Mouse (Mus musculus) intestine, embryonic 15.5 days (tissue): ENCODE data around the gene Rbm4. TPM values are rescaled to one million over a fixed set of nuclear protein-coding genes. Genes with fewer than 3 reads are reported as not detected.
A peak's percentile ranks its signal among the peaks of the same experiment; 100 is the strongest.

Source experiments
- ATAC-seq: fragments of 200-750 bp; cut with Nextera tagmentation; 2 replicates; pipeline ENCODE4 v1.8.0; 2017; ENCODE audit warnings: moderate TSS enrichment, moderate library complexity
- H3K27ac ChIP-seq: fragments of 300-500 bp; sonication (generic); 2 replicates; pipeline ENCODE4 v1.5.1; 2015; ENCODE audit warnings: mild to moderate bottlenecking, inconsistent platforms
- H3K27me3 ChIP-seq: fragments of 300-500 bp; sonication (generic); replicated peaks from 2 replicates; pipeline ENCODE4 v1.6.1; 2015; ENCODE audit warnings: inconsistent platforms
- H3K36me3 ChIP-seq: fragments of 300-500 bp; sonication (generic); 2 replicates; pipeline ENCODE4 v1.6.1; 2015; ENCODE audit warnings: inconsistent platforms
- H3K4me1 ChIP-seq: fragments of 300-500 bp; sonication (generic); replicated peaks from 2 replicates; pipeline ENCODE4 v1.6.1; 2015; ENCODE audit warnings: inconsistent platforms
- H3K4me2 ChIP-seq: fragments of 300-500 bp; sonication (generic); replicated peaks from 2 replicates; pipeline ENCODE4 v1.6.1; 2015; ENCODE audit warnings: mild to moderate bottlenecking, inconsistent platforms
- H3K4me3 ChIP-seq: fragments of 300-500 bp; sonication (generic); replicated peaks from 2 replicates; pipeline ENCODE4 v1.5.1; 2015; ENCODE audit warnings: inconsistent platforms
- H3K9ac ChIP-seq: fragments of 300-500 bp; sonication (generic); 2 replicates; pipeline ENCODE4 v1.6.1; 2015; ENCODE audit warnings: inconsistent platforms
- H3K9me3 ChIP-seq: fragments of 300-500 bp; sonication (generic); 2 replicates; pipeline ENCODE4 v1.6.1; 2016; ENCODE audit warnings: inconsistent platforms
- WGBS: fragments of 180-500 bp; shearing (Covaris S2); methylation state at CpG from one replicate; pipeline ENCODE4 v1.1.7; 2015; 5-methylcytosine and 5-hydroxymethylcytosine counted together
- polyA plus RNA-seq: library from polyadenylated mRNA; unstranded; fragments of >200 nt; fragmentation: Nextera tagmentation; extraction: Ambion mirVana; gene quantifications from 2 replicates; pipeline ENCODE4 v1.2.1, GENCODE M21; 2015

Gene Rbm4
- polyA plus RNA-seq = 43.8 and 51.0 TPM in 2 replicates

DNA sequence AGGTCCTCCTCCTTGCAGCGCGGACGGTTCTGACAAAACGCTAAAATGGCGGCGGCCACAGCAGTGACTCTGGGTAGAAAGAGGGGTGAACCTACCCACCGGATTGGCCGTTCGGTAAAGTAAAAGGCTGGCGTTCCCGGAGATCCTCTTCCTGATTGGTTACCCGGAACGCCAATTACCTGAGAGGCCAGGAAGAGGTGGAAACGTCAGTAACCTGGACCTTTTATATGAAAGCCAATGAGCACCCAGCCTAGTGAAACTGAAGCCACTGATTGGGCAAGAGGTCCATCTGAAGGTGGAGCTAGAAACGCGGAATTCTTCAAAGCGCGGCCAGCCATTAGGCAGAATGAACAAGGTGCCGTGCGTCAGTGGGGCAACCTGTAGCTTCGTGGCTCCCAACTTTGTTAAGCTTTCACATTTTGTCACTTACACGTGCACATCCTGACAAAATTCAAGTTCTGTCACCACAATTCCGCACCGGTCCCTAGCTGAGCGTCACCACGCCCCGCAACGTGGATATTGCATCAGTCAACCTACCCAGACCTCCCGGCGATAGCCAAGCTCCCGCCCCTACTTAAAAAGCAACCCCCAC, at the start of gene Rbm4:
TSS of gene Rbm4 (minus strand) at position 71 of the 592 bp plus-strand sequence.
- H3K27me3 ChIP-seq = no peaks in the 10 kb centered on the region
- H3K4me2 ChIP-seq = peak within 1 kb of the TSS; percentile 69
- peak within 1 kb of the TSS; percentile 61 for H3K4me3 ChIP-seq
- ATAC-seq = peak; percentile 99
- H3K9me3 ChIP-seq = no peaks in the 10 kb centered on the region
- under 1% methylated on average over 31 of the region's 31 CpGs for WGBS
- H3K36me3 ChIP-seq = peaks cover 10% of the 10 kb centered on the region; the same call in 1 of the 2 replicates
- peak within 1 kb of the TSS; percentile 64 for H3K27ac ChIP-seq
- H3K9ac ChIP-seq = peak within 1 kb of the TSS; percentile 53
- peaks cover 25% of the 10 kb centered on the region for H3K4me1 ChIP-seq

DNA sequence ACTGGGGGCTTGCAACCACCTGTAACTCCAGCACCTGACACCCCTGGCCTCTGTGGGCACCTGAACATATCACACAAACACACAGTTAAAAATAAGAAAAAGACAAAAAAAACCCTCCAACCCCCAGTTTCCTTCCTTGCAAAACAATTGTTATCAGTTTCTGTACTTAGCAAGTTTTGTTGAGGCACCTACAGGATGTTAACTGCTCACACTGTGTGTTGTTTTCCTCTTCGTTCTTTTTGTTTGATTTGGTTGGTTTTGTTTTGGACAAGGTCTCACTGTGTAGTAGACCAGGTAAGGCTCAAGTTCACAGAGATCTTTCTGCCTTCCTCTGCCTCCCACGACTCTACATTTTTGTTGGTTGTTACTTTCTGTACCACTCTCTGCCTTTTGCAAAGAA, 48.9 kb upstream of the Rbm4 start:
- ATAC-seq = no peak
- 69% methylated on average over 2 of the region's 2 CpGs for WGBS
- Histone ChIP-seq H3K9ac (no peak overlapping the region), H3K36me3 (no peaks in the 10 kb centered on the region), H3K9me3 (no peaks in the 10 kb centered on the region), H3K4me3 (no peak overlapping the region), H3K4me1 (peaks cover 17% of the 10 kb centered on the region), H3K27ac (no peak overlapping the region), H3K4me2 (no peak overlapping the region), H3K27me3 (peaks cover 22% of the 10 kb centered on the region)

DNA sequence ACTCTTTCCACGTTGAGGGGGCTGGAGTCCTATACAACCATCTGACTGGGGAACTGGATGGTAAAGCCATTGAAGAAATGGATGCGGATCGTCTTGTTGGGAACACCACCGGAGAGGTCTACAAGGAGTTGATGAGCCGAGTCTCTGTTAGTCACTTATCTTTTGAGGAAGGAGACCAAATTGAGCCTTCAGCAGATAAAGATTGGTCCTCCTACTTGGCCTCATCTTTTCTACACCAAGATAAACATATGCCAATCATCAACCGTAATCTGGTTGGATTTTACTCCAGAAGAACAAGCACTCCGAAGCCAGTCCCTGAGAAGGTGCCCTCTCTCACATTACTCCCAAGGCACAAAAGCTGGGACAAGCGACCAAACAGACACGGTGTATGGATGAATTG, 47.1 kb upstream of the Rbm4 start:
- H3K9me3 ChIP-seq = no peaks in the 10 kb centered on the region
- H3K9ac ChIP-seq = no peak overlapping the region
- H3K27me3 ChIP-seq = peaks cover 22% of the 10 kb centered on the region
- H3K4me3 ChIP-seq = no peak overlapping the region
- no peak overlapping the region for H3K27ac ChIP-seq
- no peaks in the 10 kb centered on the region for H3K36me3 ChIP-seq
- ATAC-seq = no peak
- no peak overlapping the region for H3K4me2 ChIP-seq
- H3K4me1 ChIP-seq = peaks cover 23% of the 10 kb centered on the region
- 79% methylated on average over 9 of the region's 9 CpGs for WGBS

DNA sequence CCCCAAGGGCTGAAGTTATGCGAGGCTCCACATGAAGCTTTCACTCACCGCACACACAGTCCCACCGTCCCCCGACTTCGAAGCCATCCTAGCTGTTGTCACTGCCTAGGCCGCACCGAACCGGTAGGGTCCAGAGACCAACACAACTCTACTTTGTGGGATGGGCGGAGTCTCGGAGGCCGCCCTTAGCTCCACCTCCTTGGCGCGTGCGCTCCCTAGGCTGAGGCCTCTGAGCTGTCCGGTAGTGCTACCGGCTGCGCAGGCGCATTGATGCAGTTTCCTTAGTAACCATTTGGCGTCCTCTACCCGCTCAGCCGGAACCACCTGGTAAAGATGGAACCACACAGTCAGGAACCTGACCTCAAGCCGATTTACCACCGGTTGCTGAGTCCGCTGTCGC, 45.4 kb upstream of the Rbm4 start, which contains the start of the genes Ccs and Ccdc87:
TSS of gene Ccs (minus strand) at position 184 of the 400 bp plus-strand sequence.
TSS of gene Ccdc87 (plus strand) at position 218 of the 400 bp plus-strand sequence.
- Histone ChIP-seq H3K27ac (no peak within 1 kb of the TSS), H3K27me3 (peaks cover 22% of the 10 kb centered on the region), H3K9ac (peak within 1 kb of the TSS; percentile 64), H3K4me3 (peak within 1 kb of the TSS; percentile 63), H3K4me1 (peaks cover 23% of the 10 kb centered on the region), H3K4me2 (peak within 1 kb of the TSS; percentile 96), H3K9me3 (no peaks in the 10 kb centered on the region), H3K36me3 (no peaks in the 10 kb centered on the region)
- under 1% methylated on average over 25 of the region's 25 CpGs for WGBS
- ATAC-seq = peak; percentile 99

DNA sequence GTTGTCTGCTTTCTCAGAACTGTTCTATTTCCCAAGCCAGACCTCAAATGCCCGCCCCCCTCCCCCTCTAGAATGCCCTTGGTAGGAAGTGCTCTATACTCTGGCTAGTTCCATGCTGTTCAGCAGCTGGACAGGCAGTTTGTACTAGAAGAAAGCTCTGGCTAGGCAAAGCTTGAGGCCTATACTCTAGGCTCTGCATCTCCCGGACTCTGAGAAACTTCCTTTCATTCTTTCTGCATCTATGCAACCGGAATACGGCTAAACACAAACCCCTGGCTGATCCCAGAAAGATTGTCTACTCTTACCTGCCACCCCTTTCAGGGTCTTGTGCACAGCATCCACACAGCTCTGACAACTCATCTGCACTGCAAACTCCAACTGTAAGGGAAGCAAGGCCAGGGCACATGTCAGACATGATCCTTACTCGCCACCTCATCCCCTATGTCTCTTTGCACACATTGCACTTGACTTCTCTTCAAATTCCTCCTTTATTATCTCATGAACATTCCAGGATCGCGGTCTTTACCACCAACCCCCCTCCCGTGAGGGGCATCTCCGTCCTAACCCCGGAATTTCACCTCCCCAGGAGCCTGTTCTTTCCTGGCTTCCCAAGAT, 44.9 kb upstream of the Rbm4 start:
- Histone ChIP-seq H3K27ac (no peak overlapping the region), H3K4me2 (peak overlapping the region; percentile 96), H3K4me3 (peak overlapping the region; percentile 63), H3K9me3 (no peaks in the 10 kb centered on the region), H3K36me3 (no peaks in the 10 kb centered on the region), H3K9ac (peak overlapping the region; percentile 64), H3K4me1 (peaks cover 23% of the 10 kb centered on the region), H3K27me3 (peaks cover 22% of the 10 kb centered on the region)
- WGBS = 26% methylated on average over 10 of the region's 10 CpGs
- peak; percentile 52 for ATAC-seq

DNA sequence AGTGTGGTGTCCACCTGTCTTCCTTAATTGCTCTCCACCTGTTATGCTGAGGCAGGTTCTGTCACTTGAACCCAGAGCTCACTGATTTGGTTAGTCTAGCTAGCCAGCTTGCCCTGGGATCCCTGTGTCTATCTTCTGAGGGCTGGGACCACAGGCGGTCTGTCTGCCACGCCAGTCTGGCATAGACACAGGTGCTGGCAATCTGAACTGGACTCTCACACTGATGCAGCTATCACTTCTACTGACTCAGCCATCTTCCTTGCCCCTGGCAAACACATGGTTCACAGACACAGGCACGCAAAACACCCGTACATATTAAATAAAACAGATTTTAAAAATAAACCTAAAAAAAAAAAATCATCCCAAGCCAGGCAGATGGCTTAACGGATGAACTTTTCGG, 43.3 kb upstream of the Rbm4 start:
- no peak overlapping the region for H3K27ac ChIP-seq

DNA sequence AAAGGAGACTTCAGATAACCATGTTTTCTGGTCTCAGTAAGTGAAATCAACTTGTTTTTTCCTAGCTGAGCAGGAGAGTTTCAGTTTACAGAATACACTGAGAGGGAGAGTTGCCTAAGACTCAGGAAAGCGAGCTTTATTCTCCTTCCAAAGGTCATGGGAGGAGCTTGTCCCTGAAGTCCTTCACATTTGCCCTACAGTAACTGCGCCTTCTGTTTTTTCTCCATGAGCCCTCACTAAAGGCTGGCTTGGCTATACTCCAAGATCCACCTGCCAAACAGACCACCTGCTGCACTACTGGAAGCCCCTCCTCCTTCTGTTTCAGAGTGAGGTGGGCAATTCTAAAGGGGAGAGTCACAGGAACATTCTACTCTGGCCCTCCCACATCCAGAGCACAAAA, 42.4 kb upstream of the Rbm4 start:
- H3K4me1 ChIP-seq = peaks cover 23% of the 10 kb centered on the region

More for the DNA sequence above, 43.3 kb upstream of the Rbm4 start:
- no peak overlapping the region for H3K9ac ChIP-seq
- peaks cover 22% of the 10 kb centered on the region for H3K27me3 ChIP-seq
- no peak overlapping the region for H3K4me3 ChIP-seq
- no peaks in the 10 kb centered on the region for H3K36me3 ChIP-seq
- no peaks in the 10 kb centered on the region for H3K9me3 ChIP-seq
- ATAC-seq = no peak
- WGBS = 93% methylated on average over 6 of the region's 6 CpGs
- H3K4me1 ChIP-seq = peaks cover 23% of the 10 kb centered on the region
- H3K4me2 ChIP-seq = no peak overlapping the region

DNA sequence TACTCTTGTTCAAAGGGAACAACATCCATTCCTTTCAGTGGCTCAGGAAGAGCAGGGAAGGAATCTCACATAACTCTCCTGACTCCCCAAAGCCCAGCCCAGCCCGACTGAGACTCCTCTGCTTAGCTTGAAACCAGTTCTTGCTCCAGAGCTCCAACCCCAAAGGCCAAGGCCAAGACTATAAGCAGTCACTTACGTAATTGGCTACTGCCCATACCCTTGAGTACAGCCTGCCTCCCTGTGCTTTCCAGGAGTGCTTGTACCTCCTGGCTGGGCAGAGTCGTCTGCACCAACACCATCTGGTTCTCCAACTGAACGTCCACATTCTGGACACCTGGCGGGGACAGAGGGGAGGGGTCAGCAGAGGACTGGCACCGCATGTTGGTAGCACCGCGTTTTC, 40.3 kb upstream of the Rbm4 start:
- Histone ChIP-seq H3K4me2 (no peak overlapping the region), H3K36me3 (no peaks in the 10 kb centered on the region; the same call in 1 of the 2 replicates), H3K27ac (no peak overlapping the region), H3K4me3 (no peak overlapping the region), H3K9me3 (no peaks in the 10 kb centered on the region), H3K4me1 (peaks cover 16% of the 10 kb centered on the region), H3K27me3 (no peaks in the 10 kb centered on the region), H3K9ac (no peak overlapping the region)
- no peak for ATAC-seq
- WGBS = 82% methylated on average over 8 of the region's 8 CpGs

More for the DNA sequence above, 42.4 kb upstream of the Rbm4 start:
- 62% methylated on average over 2 of the region's 2 CpGs for WGBS
- H3K27ac ChIP-seq = no peak overlapping the region
- no peaks in the 10 kb centered on the region for H3K36me3 ChIP-seq
- no peak overlapping the region for H3K4me2 ChIP-seq
- no peaks in the 10 kb centered on the region for H3K9me3 ChIP-seq
- ATAC-seq = no peak
- H3K9ac ChIP-seq = no peak overlapping the region
- H3K4me3 ChIP-seq = no peak overlapping the region
- peaks cover 14% of the 10 kb centered on the region for H3K27me3 ChIP-seq

DNA sequence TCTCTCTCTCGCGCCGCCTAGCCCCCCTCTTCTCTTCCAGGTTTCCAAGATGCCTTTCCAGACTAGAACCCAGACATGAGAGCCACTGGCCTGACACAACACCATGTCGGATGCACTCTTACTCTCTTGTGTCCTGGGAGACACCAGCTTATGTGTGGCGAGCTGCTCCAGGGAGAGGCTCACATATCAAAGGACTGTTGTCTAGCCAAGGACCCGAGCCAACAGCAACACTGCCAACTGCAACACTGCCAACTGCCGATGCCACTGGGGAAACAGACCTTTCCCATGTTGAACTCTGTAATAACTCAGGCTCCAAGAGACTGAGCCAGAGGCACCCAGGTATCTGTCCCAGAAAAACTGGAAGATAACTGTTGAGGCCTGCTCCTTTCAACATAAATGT, 35.5 kb upstream of the Rbm4 start:
- Histone ChIP-seq H3K27me3 (no peaks in the 10 kb centered on the region), H3K9ac (no peak overlapping the region), H3K4me1 (no peaks in the 10 kb centered on the region), H3K4me3 (no peak overlapping the region), H3K36me3 (peaks cover 7% of the 10 kb centered on the region), H3K27ac (no peak overlapping the region), H3K4me2 (0 out of 2 replicates have a peak overlapping the region, but pooled peaks have one; percentile 12), H3K9me3 (no peaks in the 10 kb centered on the region)
- WGBS = 61% methylated on average over 7 of the region's 7 CpGs
- peak; percentile 50 for ATAC-seq

DNA sequence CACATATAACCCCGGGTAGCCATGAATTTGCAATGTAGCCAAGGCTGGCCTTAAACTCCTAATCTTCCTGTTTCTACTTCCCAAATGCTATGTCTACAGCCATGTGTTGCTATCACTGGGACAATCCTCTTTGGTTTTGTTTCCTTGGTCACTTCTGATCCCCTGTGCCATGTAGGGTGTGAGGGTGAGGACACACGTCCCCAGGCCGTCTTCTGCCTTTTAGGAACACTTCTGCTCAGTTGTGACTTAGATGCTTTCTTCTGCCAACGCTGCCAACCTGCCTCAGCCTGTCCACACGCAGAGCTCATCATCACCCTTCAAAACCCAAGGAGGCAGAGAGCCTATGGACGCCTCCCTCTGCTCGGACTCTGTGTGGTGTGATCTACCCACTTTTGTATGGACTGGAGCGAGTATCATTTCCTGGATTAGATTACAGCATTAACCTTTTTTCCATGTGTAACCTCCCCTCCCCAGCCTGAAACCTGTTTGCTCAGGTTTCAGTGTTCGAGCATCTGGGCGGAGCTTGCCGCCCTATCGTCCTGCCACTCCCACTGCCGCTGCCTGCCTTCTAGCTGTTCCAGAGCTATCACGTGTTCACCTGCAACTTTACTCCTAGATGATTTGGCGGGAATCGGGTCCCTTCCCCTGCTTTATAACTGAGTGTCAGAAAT, 34.9 kb upstream of the Rbm4 start:
- Histone ChIP-seq H3K36me3 (peaks cover 7% of the 10 kb centered on the region), H3K4me2 (0 out of 2 replicates have a peak overlapping the region, but pooled peaks have one; percentile 12), H3K27me3 (no peaks in the 10 kb centered on the region), H3K4me3 (no peak overlapping the region), H3K9me3 (no peaks in the 10 kb centered on the region), H3K27ac (peak overlapping the region; percentile 67), H3K4me1 (no peaks in the 10 kb centered on the region), H3K9ac (no peak overlapping the region)
- WGBS = 52% methylated on average over 16 of the region's 16 CpGs
- peak; percentile 89 for ATAC-seq

DNA sequence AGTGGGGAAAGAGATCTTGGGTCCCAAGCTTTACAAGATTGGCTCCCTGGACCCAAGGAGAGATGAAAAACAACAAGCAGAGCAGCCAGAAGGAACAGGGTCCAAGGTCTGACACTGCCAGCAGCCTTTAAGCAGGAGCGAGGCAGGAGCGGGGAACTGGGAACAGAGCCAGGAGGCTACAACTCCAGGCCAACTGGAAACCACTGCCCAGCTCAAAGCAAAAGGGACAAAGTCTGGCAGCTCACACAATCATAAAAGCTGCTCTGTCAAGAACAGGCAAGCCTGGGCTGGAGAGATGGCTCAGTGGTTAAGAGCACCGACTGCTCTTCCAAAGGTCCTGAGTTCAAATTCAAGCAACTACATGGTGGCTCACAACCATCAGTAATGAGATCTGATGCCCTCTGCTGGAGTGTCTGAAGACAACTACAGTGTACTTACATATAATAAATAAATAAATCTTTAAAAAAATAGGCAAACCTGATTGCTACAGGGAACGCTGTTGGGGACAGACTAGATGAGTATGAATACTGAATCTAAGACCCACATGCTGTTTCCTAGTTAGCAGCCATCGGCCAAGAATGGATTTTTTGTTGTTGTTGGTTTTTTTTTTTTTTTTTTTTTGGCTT, 27.1 kb upstream of the Rbm4 start:
- no peak overlapping the region for H3K4me2 ChIP-seq
- ATAC-seq = peak; percentile 96
- 0 out of 2 replicates have a peak overlapping the region, but pooled peaks have one; percentile 40 for H3K27ac ChIP-seq
- peaks cover 7% of the 10 kb centered on the region for H3K36me3 ChIP-seq
- no peak overlapping the region for H3K9ac ChIP-seq
- H3K9me3 ChIP-seq = 0 out of 2 replicates have a peak, but pooled peaks cover under 1% of the 10 kb centered on the region
- H3K4me3 ChIP-seq = no peak overlapping the region
- 55% methylated on average over 5 of the region's 5 CpGs for WGBS
- H3K4me1 ChIP-seq = peaks cover 2% of the 10 kb centered on the region; the same call in 1 of the 2 replicates
- H3K27me3 ChIP-seq = no peaks in the 10 kb centered on the region
